Mouse (Mus musculus) c-Kit-negative CD71-positive TER-119-positive erythroid progenitor cells, embryonic 14.5 days (primary cell): ENCODE results near the gene Cops6.

Experiments used
- DNase-seq: peaks from one replicate; pipeline ENCODE4 v3.0.0-alpha.2; 2013; ENCODE audit warnings: low read depth, low spot score

Cops6 gene

DNA sequence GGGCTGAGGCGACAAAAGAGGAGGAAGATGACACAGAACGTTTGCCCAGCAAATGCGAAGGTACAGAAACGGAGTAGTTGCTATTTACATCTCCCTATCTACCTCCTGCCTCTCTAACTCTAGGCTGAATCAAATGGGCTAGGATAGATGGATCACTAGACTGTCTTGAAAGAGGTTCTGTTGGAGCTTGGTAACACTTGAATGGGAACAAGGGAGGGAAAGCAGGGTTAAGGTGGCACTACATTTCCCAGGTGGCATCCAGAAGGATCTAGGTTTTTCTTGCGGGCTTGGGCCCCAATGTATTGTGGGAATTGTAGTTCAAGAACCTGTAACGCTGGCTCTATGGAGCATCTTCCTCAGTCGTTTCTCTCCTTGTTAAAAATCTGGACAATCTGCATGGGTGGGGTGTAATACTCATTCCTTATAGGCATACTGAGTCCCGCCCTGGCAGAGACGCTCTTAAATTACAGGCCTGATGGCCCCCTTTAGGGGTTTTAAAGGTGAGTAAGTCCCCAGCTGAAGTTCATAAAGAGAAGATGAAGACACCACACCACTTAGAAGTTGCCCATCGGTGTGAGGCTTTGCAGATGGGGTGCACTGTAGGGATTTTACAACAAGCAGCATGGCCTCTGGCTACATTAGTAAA lies 26.9 kb downstream of the Cops6 start:
- DNase-seq: peak; percentile 77

DNA sequence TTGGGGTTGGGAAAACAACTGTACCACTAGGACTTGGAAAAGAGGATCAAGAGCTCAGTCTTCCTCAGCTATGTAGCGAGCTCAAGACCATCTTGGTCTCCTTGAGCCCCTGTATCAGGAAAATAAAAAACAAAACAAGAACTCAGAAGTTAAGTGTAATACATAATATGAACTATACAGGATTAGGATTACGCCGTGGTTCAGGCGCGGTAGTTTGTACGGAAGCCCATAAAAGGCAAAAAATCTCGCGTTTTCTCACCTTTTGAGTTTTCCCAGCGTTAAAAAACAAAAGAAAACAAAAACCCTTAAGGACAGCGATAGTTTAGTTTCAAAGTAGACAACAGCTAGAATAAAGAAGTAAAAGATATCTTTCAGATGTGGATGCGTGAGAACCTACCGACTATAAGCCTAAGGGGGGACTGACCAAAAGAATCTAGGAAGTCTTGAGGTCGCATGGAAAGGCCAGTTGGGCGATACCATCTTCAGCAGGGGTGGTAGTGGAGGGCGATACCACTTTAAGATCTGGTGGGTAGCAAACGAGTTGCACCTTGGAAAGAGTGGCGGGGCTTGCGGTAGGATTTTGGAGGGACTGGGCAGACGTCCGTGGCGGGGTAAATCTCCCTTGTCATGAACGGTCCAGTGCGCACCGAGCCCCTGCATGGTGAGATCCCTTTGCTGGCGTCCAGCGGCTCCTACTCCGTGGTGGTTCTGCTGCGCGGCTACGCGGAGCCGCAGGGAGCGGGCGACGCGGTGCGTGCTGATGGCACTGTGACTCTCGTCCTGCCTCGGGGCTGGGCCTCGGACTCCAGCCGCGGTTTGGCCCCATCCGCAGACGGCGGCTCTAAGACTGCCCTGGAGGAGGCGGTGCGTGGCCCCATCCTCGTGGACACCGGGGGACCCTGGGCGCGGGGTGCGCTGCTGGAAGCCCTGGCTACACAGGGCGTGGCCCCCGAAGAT lies 33.2 kb downstream of the Cops6 start, which contains the start of gene Mblac1:
Gene Mblac1, plus strand, starts transcription at position 544 of the 957 bp plus-strand sequence.
- DNase-seq: peak; percentile 88

DNA sequence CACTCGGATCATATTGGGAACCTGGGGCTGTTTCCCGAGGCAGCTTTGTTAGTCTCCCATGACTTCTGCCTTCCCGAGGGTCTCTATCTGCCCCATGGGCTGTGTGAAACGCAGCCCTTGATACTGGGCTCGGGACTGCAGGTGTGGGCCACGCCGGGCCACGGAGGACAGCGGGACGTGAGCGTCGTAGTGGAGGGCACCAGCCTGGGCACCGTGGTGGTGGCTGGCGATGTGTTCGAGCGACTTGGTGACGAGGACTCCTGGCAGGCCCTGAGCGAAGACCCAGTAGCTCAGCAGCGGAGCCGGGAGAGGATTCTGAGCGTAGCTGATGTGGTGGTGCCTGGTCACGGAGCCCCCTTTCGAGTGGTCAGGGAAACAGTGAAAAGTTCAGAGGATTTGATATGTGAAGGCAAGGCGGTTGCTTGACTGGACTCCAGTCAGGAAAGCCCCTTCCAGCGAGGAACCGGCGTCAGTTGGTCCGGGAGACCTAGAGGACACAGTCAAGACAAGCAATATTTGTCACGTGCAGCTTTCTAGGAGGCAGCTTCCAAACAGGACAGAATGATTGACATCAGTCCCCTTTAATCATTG lies 34.0 kb downstream of the Cops6 start:
- no peak for DNase-seq

DNA sequence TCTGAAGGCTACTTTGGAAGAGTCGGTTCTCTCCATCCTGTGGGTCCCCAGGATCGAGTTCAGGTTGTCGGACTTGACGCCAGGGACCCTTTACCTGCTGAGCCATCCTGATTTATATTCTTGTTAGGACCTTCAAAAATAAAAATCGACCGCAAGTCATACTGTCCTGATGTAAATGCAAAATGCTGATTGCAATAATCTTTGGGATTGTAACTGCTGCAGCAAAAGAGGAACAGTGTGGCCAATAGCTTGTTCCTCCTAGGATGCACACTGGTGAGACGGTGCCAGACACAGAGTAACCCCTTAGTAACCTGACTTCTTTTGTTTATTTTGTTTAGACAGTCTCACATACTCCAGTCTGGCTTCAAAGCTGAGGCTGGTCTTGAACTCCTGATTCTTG lies 34.6 kb downstream of the Cops6 start:
- no peak for DNase-seq

DNA sequence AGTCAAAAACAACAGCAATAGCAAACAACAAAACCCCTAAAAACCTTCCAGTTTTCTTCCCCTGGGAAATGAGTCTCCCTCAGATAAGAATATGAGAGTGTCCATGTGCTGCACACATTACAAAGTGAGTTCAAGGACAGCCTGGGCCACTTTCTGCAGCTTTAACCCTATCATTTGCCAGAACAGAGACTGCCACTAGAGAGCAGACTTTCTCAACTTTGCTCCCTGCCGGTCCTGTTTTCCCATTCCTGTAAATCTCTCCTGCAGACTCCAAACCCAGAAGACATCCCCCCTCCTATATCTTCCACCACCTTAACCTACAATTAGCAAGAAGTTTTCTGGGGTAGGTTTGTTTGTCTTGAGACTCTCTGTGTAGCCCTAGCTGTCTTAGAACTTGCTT lies 38.7 kb downstream of the Cops6 start:
- DNase-seq: no peak

DNA sequence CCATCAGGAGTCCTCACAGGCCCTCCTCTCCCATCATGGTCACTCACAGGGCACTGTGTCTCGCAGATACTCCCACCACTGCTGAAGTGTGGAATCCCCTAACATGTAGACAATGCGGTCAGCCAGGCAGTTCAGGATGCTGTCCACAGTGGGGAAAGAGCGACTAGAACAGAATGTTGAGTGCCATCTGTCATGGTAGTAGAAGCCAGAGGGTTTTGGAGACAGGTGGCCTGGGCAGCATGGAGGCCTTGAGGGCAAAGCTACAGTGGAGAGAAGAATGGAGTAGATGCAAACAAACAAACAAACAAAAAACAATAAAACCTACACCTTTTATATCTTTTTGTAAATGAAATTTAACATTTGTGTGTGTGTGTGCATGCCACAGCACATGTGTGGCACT lies 41.2 kb downstream of the Cops6 start:
- DNase-seq: no peak

DNA sequence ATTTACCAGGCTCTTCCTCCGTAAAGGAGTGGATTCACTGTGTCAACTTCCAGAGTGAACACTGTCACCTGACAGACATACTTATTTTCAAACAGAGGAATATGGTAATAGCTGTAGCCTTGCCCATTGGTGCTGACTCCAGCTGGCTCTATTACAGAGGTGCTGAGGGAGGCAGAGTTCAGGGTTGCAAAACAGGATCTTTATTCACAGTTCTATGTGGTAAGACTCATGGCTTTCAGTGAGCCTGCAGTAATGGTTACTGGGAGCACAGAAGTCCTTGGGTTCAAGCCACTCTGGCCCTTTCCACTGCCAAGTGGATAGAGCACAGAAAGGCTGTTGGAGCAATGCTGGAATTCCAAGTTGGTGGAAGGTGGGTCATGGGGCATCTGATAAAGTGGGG lies 46.4 kb downstream of the Cops6 start:
- DNase-seq: no peak

DNA sequence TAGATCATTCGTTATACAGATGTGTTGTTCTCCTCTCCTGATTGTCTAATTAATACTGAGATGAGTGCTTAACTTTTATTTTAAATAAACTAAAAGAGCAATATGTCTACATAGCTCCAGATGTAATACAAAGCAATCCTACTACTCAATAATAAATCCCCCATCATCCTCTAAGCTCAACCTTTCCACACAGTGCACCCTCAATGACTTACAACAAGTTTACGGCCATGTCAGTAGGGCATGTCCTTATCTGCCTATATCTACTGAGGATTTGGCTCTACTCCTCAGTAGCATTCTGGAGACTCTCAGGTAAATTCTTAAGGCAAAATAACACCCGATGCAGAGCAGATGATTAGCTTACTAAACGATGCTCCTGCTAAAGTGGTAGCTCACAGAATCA lies 47.0 kb downstream of the Cops6 start:
- no peak for DNase-seq
